Mouse (Mus musculus): Measurements from ENCODE around the gene Kit.
A peak's percentile ranks its signal among the peaks of the same experiment; 100 is the strongest.

Kit gene

DNA sequence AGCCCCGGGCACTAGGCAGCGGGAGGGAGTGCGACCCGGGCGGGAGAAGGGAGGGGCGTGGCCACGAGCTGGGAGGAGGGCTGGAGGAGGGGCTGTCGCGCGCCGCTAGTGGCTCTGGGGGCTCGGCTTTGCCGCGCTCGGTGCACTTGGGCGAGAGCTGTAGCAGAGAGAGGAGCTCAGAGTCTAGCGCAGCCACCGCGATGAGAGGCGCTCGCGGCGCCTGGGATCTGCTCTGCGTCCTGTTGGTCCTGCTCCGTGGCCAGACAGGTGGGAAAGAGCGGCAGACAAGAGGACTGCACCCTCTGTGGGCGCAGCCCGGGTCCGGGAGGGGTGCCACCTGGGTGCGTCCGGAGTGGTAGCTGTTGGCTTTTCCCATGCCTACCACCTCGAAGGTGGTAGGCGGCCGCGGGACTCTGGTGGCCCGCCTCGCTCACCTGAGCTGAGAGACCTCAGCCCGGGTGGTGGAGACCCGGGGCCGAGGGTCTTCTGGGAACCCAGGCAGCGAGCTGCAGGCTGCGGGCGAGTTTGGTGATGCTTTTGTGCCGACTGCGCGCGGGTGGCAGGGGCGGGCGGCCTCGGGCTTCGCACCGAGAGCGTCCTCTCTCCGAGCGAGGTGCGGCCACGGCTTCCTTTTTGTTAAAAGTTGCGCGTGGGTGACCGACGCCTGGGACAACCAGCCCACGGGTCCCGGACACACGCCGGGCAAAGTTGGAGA, at the start of gene Kit:
Kit (plus strand) TSS at position 65 of the 715 bp plus-strand sequence.
- DNase-seq (ENCODE audit: low read depth, low spot score) = peak; percentile 3

DNA sequence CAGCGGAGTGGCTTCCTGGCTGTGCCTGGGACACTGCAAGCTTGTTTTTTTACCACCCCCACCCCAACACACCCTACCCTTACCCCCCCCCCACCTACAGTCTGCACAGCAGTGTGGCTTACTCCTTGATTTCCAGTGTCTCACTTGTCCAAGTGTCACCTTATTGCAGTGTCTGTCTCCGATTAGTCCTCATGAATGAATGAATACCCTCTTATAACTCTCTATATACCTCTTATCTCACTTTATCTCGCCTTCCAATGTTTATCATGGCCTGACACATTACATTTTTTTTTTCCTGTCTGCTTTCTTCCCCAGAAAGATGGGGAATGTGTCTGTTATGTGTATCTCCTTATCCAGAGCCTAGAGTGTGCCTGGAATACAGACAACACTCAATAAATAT, 38.6 kb upstream of the Kit start:
- DNase-seq (ENCODE audit: low read depth, low spot score) = no peak

DNA sequence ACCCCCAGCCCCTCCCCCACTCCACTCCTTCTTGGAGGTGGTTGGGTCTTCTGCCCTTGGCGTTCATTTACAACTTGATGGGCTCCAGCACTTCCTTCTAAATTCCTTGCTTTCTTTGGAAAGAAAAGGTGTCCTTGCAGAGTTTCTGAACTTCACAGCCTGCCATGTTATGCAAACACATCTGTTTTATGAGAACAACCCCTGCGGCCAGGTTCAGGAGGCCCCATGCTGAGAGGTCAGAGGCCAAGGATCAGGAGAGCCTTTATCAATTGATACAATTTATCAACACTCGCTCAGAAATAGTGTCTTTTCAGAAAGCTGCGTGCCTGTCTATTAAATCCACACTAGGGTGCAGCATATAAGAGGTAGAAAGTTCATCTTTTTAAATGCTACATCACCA, 37.0 kb upstream of the Kit start:
- no peak for DNase-seq (ENCODE audit: low read depth, low spot score)

DNA sequence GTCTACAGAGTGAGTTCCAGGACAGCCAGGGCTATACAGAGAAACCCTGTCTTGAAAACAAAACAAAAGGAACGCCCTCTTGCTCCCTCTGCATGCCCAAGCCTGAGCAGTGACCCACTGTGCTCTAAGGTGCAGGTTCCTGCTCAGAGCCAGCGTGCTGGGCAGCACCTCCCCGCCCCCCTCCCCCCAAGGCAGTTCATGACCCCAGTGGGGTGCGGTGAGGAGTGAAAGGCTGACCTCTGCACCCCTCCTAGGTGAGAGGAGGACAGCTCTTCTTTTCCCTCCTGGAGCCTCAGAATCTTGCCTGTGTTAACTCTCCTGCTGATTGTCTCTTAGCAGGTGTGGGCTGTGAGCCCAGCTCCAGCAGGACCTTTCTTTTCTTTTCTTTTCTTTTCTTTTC, 36.3 kb upstream of the Kit start:
- no peak for DNase-seq (ENCODE audit: low read depth, low spot score)

DNA sequence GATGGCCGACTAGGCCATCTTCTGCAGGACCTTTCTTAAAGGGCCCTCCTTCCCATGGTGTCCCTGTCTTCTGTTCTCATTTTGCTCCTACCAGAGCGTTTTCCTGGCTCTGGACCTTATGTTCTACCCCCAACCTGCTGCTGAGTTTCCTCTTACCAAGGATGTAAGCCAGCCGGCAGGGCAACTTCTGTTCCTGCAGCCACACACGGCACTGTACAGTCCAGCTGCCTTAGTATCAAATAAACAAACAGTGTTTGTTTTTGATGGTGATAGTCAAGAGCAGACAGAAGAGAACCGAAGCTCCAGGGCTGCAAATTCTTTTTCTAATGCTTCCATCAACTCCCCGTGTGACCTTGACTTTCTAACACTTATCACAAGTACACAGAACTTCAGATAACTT, 35.6 kb upstream of the Kit start:
- DNase-seq (ENCODE audit: low read depth, low spot score) = no peak

DNA sequence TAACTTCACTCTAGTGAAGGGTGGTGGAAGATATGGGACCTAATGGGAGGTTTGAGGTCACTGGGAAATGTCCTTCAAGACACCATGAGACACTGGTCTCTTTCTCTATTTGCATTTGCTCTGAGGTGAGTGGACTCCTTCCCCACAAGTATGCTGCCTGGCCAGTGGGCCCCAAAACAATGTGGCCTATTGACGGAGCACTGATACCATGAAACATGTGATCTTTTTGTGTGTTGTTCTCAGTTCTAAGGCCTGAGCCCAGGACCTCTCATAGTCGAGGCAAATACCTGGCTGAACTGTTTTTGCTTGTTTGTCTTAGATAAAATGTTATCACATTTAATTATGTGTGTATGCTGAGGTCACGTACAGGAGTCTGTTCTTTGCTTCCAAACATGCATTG, 31.0 kb upstream of the Kit start:
- no peak for DNase-seq (ENCODE audit: low read depth, low spot score)

DNA sequence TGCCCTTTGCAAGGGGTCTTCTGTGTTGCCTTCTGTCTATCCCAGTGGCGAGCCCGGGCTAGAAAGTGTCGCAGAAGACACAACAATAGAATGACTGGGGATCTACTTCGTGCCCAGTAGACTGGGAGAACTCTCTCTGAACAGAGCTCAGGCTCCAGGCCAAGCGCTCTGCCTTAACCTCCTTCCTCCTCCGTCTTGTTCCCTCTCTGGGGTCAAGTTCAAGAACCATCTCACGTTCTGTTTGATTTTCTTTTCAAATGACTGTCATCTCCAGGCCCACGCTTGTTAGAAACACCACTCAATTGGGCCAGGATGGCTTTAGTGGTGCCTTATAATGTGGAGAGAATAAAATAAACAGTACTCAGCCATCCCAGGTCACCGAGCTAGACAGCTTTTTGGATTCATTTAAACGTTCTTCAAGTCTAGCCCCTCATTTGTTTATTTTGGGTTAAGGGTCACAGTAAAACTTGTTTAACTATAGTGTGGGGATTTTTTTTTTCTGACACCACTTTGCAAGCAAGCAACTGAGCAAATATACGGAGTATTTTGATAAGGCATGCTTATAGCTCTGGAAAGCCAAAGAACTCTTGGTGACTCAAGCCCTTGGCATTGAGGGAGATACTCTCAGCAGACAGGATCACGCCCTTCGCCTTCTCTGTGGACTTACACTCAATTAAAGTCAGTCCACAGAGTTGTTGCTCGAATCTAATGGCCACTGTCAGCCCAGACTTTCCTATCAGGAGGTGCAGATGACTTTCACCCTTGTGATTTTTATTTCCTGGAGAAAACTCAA, 30.0 kb upstream of the Kit start:
- DNase-seq (ENCODE audit: low read depth, low spot score) = no peak

DNA sequence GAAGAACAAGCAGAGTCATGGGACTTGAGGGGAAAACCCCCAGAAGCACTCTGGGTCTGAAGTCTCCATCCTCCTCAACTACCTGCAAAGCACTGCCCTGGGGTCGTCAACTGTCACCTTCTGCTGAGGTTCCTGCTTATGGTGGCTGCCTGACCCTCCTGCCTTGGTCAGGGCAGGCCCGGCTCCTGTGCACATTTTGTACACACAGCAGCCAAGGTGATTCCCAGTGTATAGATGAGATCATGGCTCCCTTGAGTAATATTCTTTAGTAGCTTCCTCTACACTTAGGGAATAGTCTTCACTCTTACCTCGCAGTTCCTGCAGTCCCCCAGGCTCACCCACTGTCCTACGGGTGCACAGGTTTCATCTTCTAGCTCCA, 29.5 kb upstream of the Kit start:
- DNase-seq (ENCODE audit: low read depth, low spot score) = no peak

DNA sequence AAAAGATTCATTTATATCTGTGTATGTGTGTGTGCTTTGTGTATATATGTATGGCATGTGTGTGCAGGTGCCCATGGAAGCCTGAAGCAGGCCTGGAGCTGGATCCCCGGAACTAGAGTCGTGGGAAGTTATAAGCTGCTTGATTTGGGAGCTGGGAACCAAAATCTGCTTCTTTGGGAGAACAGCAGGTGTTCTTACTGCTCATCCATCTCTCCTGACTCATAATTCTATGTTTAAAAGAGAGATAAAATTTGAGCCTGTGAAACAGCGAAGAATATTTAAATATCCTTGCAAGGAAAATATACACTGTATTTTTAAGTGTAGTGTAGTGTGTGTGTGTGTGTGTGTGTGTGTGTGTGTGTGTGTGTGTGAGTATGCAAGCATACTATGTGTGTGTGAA, 21.7 kb upstream of the Kit start:
- no peak for DNase-seq (ENCODE audit: low read depth, low spot score)

DNA sequence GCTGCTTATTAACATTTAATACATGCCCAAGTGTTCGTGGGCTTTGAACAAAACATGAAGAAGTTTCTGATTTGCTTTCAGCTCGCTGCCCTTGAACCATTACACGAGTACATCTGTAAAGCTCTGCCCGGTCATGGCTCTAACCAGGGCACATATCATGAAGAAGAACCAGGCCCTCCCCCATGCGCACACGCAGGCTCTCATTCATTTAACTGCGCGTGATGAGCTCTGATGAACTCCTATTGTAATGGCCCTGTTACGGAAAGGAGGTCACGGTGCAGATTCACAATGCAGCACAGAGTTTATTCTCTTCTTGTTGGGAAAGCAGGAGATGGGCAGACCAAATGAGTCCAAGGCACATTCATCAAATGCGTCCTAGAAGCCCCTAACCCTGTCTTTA, 17.1 kb upstream of the Kit start:
- DNase-seq (ENCODE audit: low read depth, low spot score) = no peak

DNA sequence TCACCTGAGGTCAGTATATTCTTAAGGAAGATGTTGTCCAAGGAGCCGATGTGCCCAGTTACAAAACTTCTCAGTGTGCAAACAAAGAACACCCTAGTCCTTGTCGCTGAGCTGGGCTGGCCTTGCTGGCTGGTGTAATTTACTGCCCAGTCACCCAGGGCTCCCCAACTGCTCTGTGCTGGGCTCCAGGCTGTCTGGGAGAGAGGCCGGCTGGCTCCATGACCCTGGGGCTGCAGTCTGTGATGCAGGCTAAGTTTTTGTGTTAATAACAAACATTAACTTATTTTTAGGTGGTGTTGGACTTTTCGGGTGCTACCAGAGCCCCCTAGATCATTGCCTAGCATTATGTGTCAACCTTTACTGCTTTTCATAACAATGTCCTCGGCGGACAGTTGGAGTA, 15.4 kb upstream of the Kit start:
- no peak for DNase-seq (ENCODE audit: low read depth, low spot score)

DNA sequence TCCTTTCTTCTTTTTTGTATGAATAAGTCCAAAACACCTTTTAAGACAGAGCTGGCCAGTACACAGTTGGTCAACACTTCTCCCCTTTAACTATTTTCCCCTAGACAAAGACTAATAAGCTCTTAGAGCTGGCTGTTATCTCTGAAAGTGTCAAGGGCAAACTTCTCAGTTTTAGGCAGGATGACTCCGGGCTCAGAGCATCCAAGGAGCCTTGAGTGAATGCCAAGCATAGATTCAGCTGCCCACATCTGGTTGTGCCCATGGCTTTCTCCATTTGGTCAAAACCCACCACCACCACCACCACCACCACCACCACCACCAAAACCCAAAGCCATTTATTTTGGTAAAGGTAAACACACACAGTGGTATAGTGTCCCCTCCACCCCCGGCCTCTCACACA, 13.5 kb upstream of the Kit start:
- DNase-seq (ENCODE audit: low read depth, low spot score) = no peak

DNA sequence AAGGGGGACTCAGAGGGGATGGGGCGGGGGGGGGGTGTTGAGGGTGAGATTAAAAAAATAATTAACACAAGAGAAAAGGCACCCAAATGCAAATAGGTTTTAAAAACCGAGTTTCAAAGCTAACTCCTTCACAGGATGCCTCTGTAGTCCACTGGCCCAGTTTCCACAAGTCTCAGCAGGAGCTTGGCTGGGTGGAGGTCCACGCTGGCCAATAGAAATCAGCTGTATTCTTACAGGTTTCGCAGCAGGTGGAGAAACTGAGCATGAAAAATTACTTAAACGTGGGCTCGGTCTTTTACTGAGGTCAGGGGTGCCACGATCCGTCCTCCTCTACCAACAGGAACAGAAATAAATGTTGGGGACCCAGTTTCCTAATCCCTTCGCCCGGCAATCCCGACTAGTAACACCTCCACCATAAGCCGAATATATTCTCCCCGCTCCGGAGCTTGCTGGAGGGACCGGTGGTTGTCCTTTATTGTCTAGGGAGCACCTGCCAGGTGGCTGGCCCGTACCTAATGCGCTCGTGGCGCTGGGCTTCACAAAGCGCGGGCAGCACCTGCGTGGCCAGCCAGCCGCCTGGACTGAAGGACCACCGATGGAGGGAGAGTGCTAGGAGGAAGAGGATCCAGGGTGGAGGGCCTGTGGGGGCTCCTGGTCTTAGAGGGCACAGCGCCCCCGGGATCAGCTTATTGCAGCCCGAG, 415 bp upstream of the Kit start:
- no peak for DNase-seq (ENCODE audit: low read depth, low spot score)

DNA sequence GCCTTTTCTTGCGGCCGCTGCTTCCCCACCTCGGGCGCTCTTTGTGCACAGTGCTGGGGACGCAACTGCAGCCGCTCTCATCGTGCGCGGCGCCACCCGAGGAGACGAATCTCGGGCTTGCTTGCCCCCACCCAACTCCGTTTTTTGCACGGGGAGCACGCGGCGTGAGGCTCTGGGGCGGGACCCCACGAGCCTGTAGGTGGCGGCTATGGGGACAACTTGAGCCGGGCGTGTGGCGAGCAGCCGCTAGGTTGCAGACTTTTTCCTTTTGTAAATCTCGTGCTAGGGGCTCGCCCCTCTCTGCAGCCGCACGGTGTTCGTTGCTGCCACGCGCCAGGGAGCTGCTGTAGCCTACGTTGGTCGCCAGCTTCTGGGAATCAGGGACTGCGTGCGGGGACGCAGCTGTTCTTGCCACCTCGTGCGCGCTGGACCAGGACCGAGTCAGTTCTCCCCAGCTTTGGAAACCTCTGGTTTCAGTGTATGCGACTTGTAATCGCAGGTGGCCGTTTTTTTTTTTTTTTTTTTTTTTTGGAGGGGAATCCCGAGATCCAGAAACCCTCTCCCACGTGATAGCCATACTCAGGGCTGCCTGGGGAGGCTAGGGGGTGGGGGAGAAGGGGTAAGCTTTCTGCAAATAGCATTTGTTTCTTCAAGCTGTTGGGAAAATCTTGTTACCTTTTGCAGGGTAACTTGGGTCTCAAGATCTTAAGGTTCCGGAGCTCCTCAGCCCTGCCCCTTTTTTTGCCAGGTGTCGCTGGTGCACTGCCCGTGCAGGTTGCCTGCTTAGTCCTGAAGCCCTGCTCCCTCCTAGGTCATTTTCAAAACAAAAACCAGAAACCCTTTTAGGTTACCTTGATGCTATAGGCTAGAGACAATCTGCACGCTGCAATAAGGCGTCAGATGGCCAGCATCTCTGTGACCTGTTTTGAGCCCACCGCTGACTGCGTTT, 1.1 kb downstream of the Kit start:
- DNase-seq (ENCODE audit: low read depth, low spot score) = no peak

DNA sequence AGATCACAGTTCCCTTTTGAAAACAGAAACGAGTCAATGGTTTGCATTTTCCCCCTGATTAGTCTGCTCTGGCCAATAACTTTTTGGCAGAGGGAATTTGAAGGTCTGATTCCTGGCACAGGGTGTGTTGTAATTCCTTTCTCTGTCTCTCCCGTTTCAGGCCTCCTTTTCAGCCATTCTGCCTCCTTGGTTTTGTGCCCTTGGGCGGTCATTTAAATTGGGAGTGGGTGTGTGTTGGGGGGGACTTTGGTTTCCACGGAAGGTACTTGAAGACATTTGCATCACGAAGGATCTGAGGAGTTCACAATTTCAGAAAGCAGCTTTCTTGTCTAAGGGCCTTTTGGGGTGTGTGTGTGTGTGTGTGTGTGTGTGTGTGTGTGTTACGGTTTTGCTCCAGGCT, 2.0 kb downstream of the Kit start:
- DNase-seq (ENCODE audit: low read depth, low spot score) = no peak

DNA sequence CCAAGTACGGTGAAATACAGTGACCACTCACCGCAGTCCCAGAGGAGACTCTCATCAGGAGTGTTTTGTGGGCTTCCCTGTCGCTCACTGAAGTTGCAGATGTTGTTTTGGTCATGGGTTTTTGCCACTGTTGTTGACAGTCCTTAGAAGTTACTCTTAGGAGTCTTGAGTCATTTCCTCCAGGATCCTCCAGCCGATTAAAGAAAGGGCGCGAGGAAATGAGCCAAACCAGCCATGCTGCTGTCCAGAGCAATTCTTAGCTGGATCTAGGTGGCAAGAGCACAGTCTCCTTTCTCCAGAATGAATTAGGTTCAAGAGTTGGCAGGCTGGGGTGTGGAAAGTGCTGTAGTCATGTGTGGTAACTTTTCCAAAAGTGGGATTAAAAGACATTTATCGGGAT, 3.4 kb downstream of the Kit start:
- DNase-seq (ENCODE audit: low read depth, low spot score) = no peak

DNA sequence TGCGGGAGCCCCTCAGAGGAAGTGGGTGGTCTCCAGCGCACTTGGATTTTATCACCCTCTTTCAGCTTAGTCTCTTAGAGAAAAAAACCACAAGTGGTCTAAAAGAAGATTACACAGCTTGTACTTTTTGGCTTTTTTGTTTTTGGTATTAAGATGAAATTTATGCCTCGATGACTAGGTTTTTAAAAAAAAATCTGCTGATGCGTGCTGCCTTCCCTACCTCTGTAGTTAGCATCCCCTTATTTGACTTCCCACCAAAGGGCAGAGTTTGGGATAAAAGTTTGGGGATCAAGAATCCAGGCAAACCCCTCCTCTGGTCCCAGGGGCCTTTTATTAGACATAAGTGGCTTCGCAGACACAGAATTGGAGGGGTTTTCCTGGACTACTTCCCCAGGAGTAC, 4.5 kb downstream of the Kit start:
- no peak for DNase-seq (ENCODE audit: low read depth, low spot score)

DNA sequence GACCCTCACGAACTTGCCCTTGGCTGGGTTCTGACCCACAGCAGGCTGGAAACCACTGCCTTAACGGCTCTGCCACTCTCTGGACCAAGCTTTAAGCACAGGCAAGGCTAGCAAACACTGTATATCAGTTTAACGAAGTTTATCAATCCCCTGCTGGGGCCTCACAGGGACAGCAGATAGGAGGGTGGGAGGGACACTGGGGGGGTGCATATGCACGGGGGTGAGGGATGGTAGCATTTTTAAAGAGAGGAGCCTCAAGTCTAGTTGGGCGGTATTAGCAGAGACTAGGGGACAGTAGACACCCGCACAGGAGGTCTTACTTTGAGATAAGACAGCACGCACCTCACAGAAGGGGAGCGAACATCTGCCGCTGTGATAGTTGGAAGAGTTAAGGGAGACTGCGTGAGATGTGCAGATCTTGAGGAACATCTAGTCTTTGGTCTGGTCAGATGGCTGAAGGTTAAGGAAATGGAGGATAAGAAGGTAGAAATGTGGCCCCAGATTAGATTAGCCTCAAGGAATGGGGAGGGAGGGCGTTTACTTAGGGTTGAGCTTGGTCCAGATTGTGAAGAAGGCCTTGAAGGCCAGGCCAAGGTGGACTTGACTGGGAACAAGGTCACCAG, 5.0 kb downstream of the Kit start:
- no peak for DNase-seq (ENCODE audit: low read depth, low spot score)

DNA sequence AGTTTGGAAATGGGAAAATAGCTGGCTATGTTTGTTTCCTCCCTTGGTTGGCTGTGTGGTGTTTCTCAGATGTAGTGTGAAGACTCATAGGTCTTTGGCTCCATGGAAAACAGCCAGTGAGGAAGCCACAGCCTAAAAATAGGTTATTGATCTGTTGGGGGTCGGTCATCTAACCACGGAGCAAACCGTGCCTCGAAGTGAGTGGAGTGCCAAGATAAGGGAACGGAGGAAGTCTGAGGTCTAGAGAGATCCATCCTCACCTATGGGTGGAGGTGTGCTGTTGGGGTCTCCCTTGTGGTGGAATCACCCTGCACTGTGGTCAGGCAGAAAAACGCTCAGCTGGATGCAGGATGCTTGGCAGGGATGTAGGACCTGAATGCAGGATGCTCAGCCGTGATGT, 7.2 kb downstream of the Kit start:
- no peak for DNase-seq (ENCODE audit: low read depth, low spot score)

DNA sequence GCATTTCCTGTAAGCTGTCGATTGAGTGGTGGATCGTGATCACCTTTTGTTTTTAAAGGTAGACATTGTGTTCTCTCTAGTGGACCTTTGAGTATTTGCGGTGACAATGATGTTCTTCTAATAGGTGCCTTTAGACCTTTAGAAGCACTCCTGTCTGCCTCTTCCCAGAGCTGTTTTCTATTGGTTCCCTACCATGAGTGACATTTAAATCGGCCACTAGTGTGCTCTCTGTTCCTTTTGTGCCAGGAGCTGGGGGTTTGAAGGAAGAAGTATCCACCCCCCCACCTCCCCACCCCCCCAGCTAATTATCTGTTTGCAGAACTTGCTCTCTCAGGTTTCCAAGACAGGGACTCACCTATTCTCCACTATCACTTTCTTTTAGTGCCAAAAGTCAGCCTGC, 13.1 kb downstream of the Kit start:
- no peak for DNase-seq (ENCODE audit: low read depth, low spot score)
